Mouse (Mus musculus) cortical plate, adult 2 months (tissue): ENCODE measurements at regions not wholly inside any gene's neighbourhood (a gene's known extent, or its start where the extent isn't known, plus 50 kb on each side); places are given as distances from the start of the nearest gene placed in this dataset.

Experiments
- CTCF ChIP-seq: fragments of 200-500 bp; IDR thresholded peaks from 2 replicates; pipeline ENCODE4 v1.5.1; 2011; ENCODE audit warnings: mild to moderate bottlenecking, control low read depth, low read length; ENCODE audit not compliant: insufficient read depth; ENCODE audit errors: extremely low read depth
- POLR2A ChIP-seq: fragments of 200-500 bp; IDR thresholded peaks from 2 replicates; pipeline ENCODE4 v1.6.1; 2011; ENCODE audit warnings: mild to moderate bottlenecking, low read length, control low read depth; ENCODE audit not compliant: insufficient read depth; ENCODE audit errors: extremely low read depth

GRCm38 (mm10) chr10:53456027-53456713 lies 76.4 kb upstream of the Cep85l start:
- TF ChIP-seq POLR2A, result no peak
- TF ChIP-seq CTCF, result no peak
